ENCODE assay signal across 8 mouse cellular contexts in the genomic region with DNA sequence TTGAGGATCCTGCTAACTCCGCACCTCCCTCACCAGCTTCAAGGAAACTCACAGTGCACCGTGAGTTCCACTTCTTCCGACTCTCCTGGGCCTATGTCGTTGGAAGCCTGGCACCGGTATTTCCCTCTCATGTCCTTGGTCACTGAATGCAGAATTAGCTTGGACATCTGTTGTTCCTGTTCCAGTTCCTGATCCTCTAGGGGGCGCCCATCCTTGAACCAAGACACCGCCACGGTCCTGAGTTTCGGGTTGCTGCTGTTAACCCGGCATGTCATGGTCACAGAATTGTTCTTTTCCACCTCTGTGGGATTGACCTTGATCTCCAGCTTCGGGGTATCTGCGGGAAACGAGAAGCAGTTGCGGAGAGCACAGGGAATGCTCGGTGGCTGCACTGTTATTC. TPM values are rescaled to one million over a fixed set of nuclear protein-coding genes. Genes with fewer than 3 reads are reported as not detected.
DNase-seq lines count a peak whose midpoint lies in the region; ATAC-seq and TF ChIP-seq lines count a peak whose summit lies in the region.

No protein-coding gene starts in this region.

- no peaks in the 10 kb centered on the region for H3K27me3 ChIP-seq in CH12.LX (replicated peaks)
- no peaks in the 10 kb centered on the region for H3K27me3 ChIP-seq in forebrain, embryonic 14.5 days (replicated peaks; ENCODE audit: control insufficient read depth, insufficient read depth, low read length)
- H3K27me3 ChIP-seq in lung, embryonic 15.5 days: no peaks in the 10 kb centered on the region

- H3K4me3 ChIP-seq in CH12.LX (replicated peaks in 1 of 3; ENCODE audit: low read depth in 2 of 3, low read length in 2 of 3, poor library complexity in 1 of 3): no peak overlapping the region
- no peak overlapping the region for H3K4me3 ChIP-seq in bone marrow macrophage, adult 2 months (ENCODE audit: insufficient read depth, low read length)
- no peak overlapping the region for H3K4me3 ChIP-seq in forebrain, embryonic 14.5 days (ENCODE audit: low read depth, low read length)
- H3K4me3 ChIP-seq in lung, embryonic 15.5 days: no peak overlapping the region

- DNase-seq in CH12.LX (ENCODE audit: extremely low read depth): peak; percentile 76
- DNase-seq in forebrain, embryonic 14.5 days (ENCODE audit: low spot score): peak; percentile 64
- DNase-seq in heart, postnatal 4 days: peak; percentile 84
- peak; percentile 20 to 78 for DNase-seq in layer of hippocampus, adult 18-20 months (ENCODE audit: low spot score in 2 of 2)
- peak; percentile 33 for DNase-seq in ovary, adult 18-20 months (ENCODE audit: low spot score)
- peak; percentile 23 to 27 for DNase-seq in thymus, adult 18-20 months

- peak; percentile 18 to 87; a peak in 3 of 4 replicates for TF ChIP-seq CTCF in CH12.LX (conservative IDR thresholded peaks at IDR 0.05 in 1 of 2, IDR thresholded peaks at IDR 0.05 in 1 of 2; ENCODE audit: low read depth in 2 of 2, low read length in 2 of 2)
- peak; percentile 94 for TF ChIP-seq CTCF in bone marrow macrophage, adult 2 months (IDR thresholded peaks at IDR 0.05; ENCODE audit: low read depth, low read length)

- dilution Hi-C loops in CH12.LX (cut with MboI; ENCODE audit: extremely low pct_ligation_motif_present, extremely low pct_unique_long_range_greater_than_20kb, low sequenced_read_pairs): no loop called here

- TF ChIP-seq POLR2A in CH12.LX (IDR thresholded peaks at IDR 0.05; ENCODE audit: low read depth, low read length): no peak
- TF ChIP-seq POLR2A in bone marrow macrophage, adult 2 months (IDR thresholded peaks at IDR 0.05; ENCODE audit: borderline replicate concordance, low read depth, low read length): no peak

- no peak for TF ChIP-seq EP300 in CH12.LX (IDR thresholded peaks at IDR 0.05; ENCODE audit: low read length)

- H3K4me1 ChIP-seq in CH12.LX (ENCODE audit: control insufficient read depth in 1 of 2, insufficient read depth in 2 of 2): peaks cover 6 to 72% of the 10 kb centered on the region in 2 experiments
- H3K4me1 ChIP-seq in bone marrow macrophage, adult 2 months (ENCODE audit: control insufficient read depth, insufficient read depth, low read length): peaks cover 12% of the 10 kb centered on the region
- no peaks in the 10 kb centered on the region for H3K4me1 ChIP-seq in forebrain, embryonic 14.5 days (ENCODE audit: control insufficient read depth, insufficient read depth, low read length)
- H3K4me1 ChIP-seq in lung, embryonic 15.5 days: no peaks in the 10 kb centered on the region

- H3K9ac ChIP-seq in CH12.LX (ENCODE audit: insufficient read depth, low read depth): no peak overlapping the region
- no peak overlapping the region for H3K9ac ChIP-seq in forebrain, embryonic 14.5 days (ENCODE audit: low read length)
- no peak overlapping the region for H3K9ac ChIP-seq in lung, embryonic 15.5 days

- WGBS in forebrain, embryonic 14.5 days: 31% methylated on average over 15 of the region's 15 CpGs
- WGBS in lung, embryonic 15.5 days: 18% methylated on average over 15 of the region's 15 CpGs

- H3K79me2 ChIP-seq in CH12.LX (replicated peaks; ENCODE audit: control insufficient read depth, extremely low read depth, insufficient read depth, poor library complexity, severe bottlenecking): no peaks in the 10 kb centered on the region

- ATAC-seq in forebrain, embryonic 14.5 days: no peak
- ATAC-seq in lung, embryonic 15.5 days (ENCODE audit: borderline replicate concordance, extremely low read depth, low FRiP score, low TSS enrichment): no peak

- no peaks in the 10 kb centered on the region for H3K9me3 ChIP-seq in CH12.LX (replicated peaks; ENCODE audit: low read length)
- no peaks in the 10 kb centered on the region for H3K9me3 ChIP-seq in forebrain, embryonic 14.5 days (replicated peaks; ENCODE audit: control insufficient read depth, low read length)
- H3K9me3 ChIP-seq in lung, embryonic 15.5 days: no peaks in the 10 kb centered on the region

- H3K4me2 ChIP-seq in CH12.LX (ENCODE audit: insufficient read depth, low read depth, poor library complexity, severe bottlenecking): peak overlapping the region; percentile 0; the same call in 1 of the 2 replicates
- H3K4me2 ChIP-seq in forebrain, embryonic 14.5 days (ENCODE audit: low read length): no peak overlapping the region
- peak overlapping the region; percentile 37 for H3K4me2 ChIP-seq in lung, embryonic 15.5 days

- in situ Hi-C loops in CH12.LX (cut with MboI; ENCODE audit: low pct_ligation_motif_present, low pct_unique_long_range_greater_than_20kb, low sequenced_read_pairs): no loop called here

- peak; percentile 58 for TF ChIP-seq RAD21 in CH12.LX (IDR thresholded peaks at IDR 0.05; ENCODE audit: low read depth, low read length)

- H3K27ac ChIP-seq in CH12.LX (ENCODE audit: insufficient read depth, low read depth): no peak overlapping the region
- H3K27ac ChIP-seq in bone marrow macrophage, adult 2 months (ENCODE audit: insufficient read depth, low read depth, low read length): no peak overlapping the region
- no peak overlapping the region for H3K27ac ChIP-seq in forebrain, embryonic 14.5 days (ENCODE audit: low read depth, low read length)
- no peak overlapping the region for H3K27ac ChIP-seq in lung, embryonic 15.5 days

- H3K36me3 ChIP-seq in CH12.LX (replicated peaks in 1 of 2; ENCODE audit: control insufficient read depth in 1 of 2, insufficient read depth in 1 of 2, low read length in 1 of 2): peaks cover 24 to 89% of the 10 kb centered on the region in 2 experiments
- no peaks in the 10 kb centered on the region for H3K36me3 ChIP-seq in forebrain, embryonic 14.5 days (ENCODE audit: control insufficient read depth, insufficient read depth, low read length)
- no peaks in the 10 kb centered on the region for H3K36me3 ChIP-seq in lung, embryonic 15.5 days

TF ChIP-seq in CH12.LX, 34 proteins besides CTCF, POLR2A, EP300 and RAD21 (continues in another document):
- TF ChIP-seq MXI1 (IDR thresholded peaks at IDR 0.05; ENCODE audit: low read depth, low read length): no peak
- peak; percentile 50; the same call in 1 of the 2 replicates for TF ChIP-seq ELF1 (IDR thresholded peaks at IDR 0.05; ENCODE audit: low read depth, low read length)
- TF ChIP-seq NRF1 (IDR thresholded peaks at IDR 0.05; ENCODE audit: low read depth, low read length): no peak
- no peak for TF ChIP-seq USF1 (IDR thresholded peaks at IDR 0.05; ENCODE audit: low read depth, low read length)
- no peak for TF ChIP-seq MAX (IDR thresholded peaks at IDR 0.05; ENCODE audit: low read length)
- no peak for TF ChIP-seq ZNF384 (IDR thresholded peaks at IDR 0.05; ENCODE audit: low read depth, low read length)
- no peak for TF ChIP-seq ZMIZ1 (IDR thresholded peaks at IDR 0.05; ENCODE audit: low read depth, low read length)

RNA-seq across cellular contexts. Expression of gene Cd22, which starts 7.1 kb away (rescaled TPM):
- total RNA-seq in CH12.LX (2012; rRNA removed): 41.7 and 42.3 TPM in 2 replicates
- total RNA-seq in CH12.LX (2014; rRNA removed): 81.5 and 90.6 TPM in 2 replicates
- 180 and 190 TPM in 2 replicates for polyA plus RNA-seq in CH12.LX (2012; ENCODE audit: insufficient read length, low read depth)
- 6.8 and 8.0 TPM in 2 replicates for polyA plus RNA-seq in bone marrow macrophage, adult 2 months (2012; ENCODE audit: insufficient read depth, insufficient read length, missing spikeins)
- polyA plus RNA-seq in forebrain, embryonic 14.5 days (2014; fragmentation: Nextera tagmentation; extraction: Ambion mirVana): not detected in 2 replicates
- total RNA-seq in heart, postnatal 4 days (2021): 1 to 10 TPM in 1 of 2 experiments, under 1 TPM in 1; 0.09 to 1.2 TPM
- total RNA-seq in layer of hippocampus, adult 18-20 months (2021): not detected
- 0.05 TPM in 1 of 2 replicates, not detected in the other for polyA plus RNA-seq in lung, embryonic 15.5 days (2015; fragmentation: Nextera tagmentation; extraction: Ambion mirVana)

RNA-seq across cellular contexts. Expression of gene Ffar1, which starts 11.7 kb away (rescaled TPM):
- 0.34 and 0.42 TPM in 2 replicates for total RNA-seq in CH12.LX (2012; rRNA removed)
- total RNA-seq in CH12.LX (2014; rRNA removed): 1.2 and 1.4 TPM in 2 replicates
- polyA plus RNA-seq in CH12.LX (2012; ENCODE audit: insufficient read length, low read depth): 14.3 and 17.2 TPM in 2 replicates
- polyA plus RNA-seq in bone marrow macrophage, adult 2 months (2012; ENCODE audit: insufficient read depth, insufficient read length, missing spikeins): not detected in 2 replicates
- not detected in 2 replicates for polyA plus RNA-seq in forebrain, embryonic 14.5 days (2014; fragmentation: Nextera tagmentation; extraction: Ambion mirVana)
- total RNA-seq in heart, postnatal 4 days (2021): not detected
- total RNA-seq in layer of hippocampus, adult 18-20 months (2021): not detected
- not detected in 2 replicates for polyA plus RNA-seq in lung, embryonic 15.5 days (2015; fragmentation: Nextera tagmentation; extraction: Ambion mirVana)

RNA-seq across cellular contexts. Expression of gene Ffar3, which starts 17.1 kb away (rescaled TPM):
- total RNA-seq in CH12.LX (2012; rRNA removed) (not detected in 2 replicates), CH12.LX (2014; rRNA removed) (not detected in 2 replicates)
- polyA plus RNA-seq in CH12.LX (2012; ENCODE audit: insufficient read length, low read depth): not detected in 2 replicates
- not detected in 2 replicates for polyA plus RNA-seq in bone marrow macrophage, adult 2 months (2012; ENCODE audit: insufficient read depth, insufficient read length, missing spikeins)
- polyA plus RNA-seq in forebrain, embryonic 14.5 days (2014; fragmentation: Nextera tagmentation; extraction: Ambion mirVana): not detected in 2 replicates
- total RNA-seq in heart, postnatal 4 days (2021): not detected
- not detected for total RNA-seq in layer of hippocampus, adult 18-20 months (2021)
- not detected in 2 replicates for polyA plus RNA-seq in lung, embryonic 15.5 days (2015; fragmentation: Nextera tagmentation; extraction: Ambion mirVana)

RNA-seq across cellular contexts. Expression of gene Mag, which starts 41.6 kb away (rescaled TPM):
- total RNA-seq in CH12.LX (2012; rRNA removed): 0.04 TPM in 1 of 2 replicates, not detected in the other
- total RNA-seq in CH12.LX (2014; rRNA removed): not detected in 2 replicates
- not detected in 2 replicates for polyA plus RNA-seq in CH12.LX (2012; ENCODE audit: insufficient read length, low read depth)
- 2.5 and 3.7 TPM in 2 replicates for polyA plus RNA-seq in bone marrow macrophage, adult 2 months (2012; ENCODE audit: insufficient read depth, insufficient read length, missing spikeins)
- polyA plus RNA-seq in forebrain, embryonic 14.5 days (2014; fragmentation: Nextera tagmentation; extraction: Ambion mirVana): 1.0 and 1.7 TPM in 2 replicates
- total RNA-seq in heart, postnatal 4 days (2021): 1 to 10 TPM in 1 of 2 experiments, under 1 TPM in 1; 0.31 to 1.3 TPM
- 100 to 1,000 TPM; 155 to 176 TPM for total RNA-seq in layer of hippocampus, adult 18-20 months (2021)
- 0.32 and 0.34 TPM in 2 replicates for polyA plus RNA-seq in lung, embryonic 15.5 days (2015; fragmentation: Nextera tagmentation; extraction: Ambion mirVana)

RNA-seq across cellular contexts. Expression of gene Ffar2, which starts 49.5 kb away (rescaled TPM):
- total RNA-seq in CH12.LX (2012; rRNA removed): 0.08 TPM in 1 of 2 replicates, not detected in the other
- total RNA-seq in CH12.LX (2014; rRNA removed): not detected in 2 replicates
- 0.51 and 0.52 TPM in 2 replicates for polyA plus RNA-seq in CH12.LX (2012; ENCODE audit: insufficient read length, low read depth)
- polyA plus RNA-seq in bone marrow macrophage, adult 2 months (2012; ENCODE audit: insufficient read depth, insufficient read length, missing spikeins): not detected in 2 replicates
- polyA plus RNA-seq in forebrain, embryonic 14.5 days (2014; fragmentation: Nextera tagmentation; extraction: Ambion mirVana): 0.11 and 0.46 TPM in 2 replicates
- total RNA-seq in heart, postnatal 4 days (2021): not detected
- not detected for total RNA-seq in layer of hippocampus, adult 18-20 months (2021)
- polyA plus RNA-seq in lung, embryonic 15.5 days (2015; fragmentation: Nextera tagmentation; extraction: Ambion mirVana): 0.38 and 0.46 TPM in 2 replicates

Comparison
In these comparisons a context has a peak if more than half of its experiments do, and no peak if none do; other contexts are left out.
1. DNase-seq: peak in every context shown above with its lines; median percentile 84 in heart, postnatal 4 days; 76 in CH12.LX; 64 in forebrain, embryonic 14.5 days; 49 in layer of hippocampus, adult 18-20 months; 33 in ovary, adult 18-20 months; 25 in thymus, adult 18-20 months.
2. RNA of gene Cd22, which starts 7.1 kb away (polyA plus RNA-seq): 180 to 190 TPM in CH12.LX; 6.8 to 8.0 TPM in bone marrow macrophage, adult 2 months, 0.05 TPM in lung, embryonic 15.5 days and not detected in forebrain, embryonic 14.5 days; every median in the first group is over 10 times any median in the second.
3. RNA of gene Ffar1, which starts 11.7 kb away (polyA plus RNA-seq): 14.3 to 17.2 TPM in CH12.LX; not detected in bone marrow macrophage, adult 2 months, not detected in forebrain, embryonic 14.5 days and not detected in lung, embryonic 15.5 days; every median in the first group is over 10 times any median in the second.